Mouse (Mus musculus): ENCODE measurements at regions not wholly inside any gene's neighbourhood (a gene's known extent, or its start where the extent isn't known, plus 50 kb on each side); places are given as distances from the start of the nearest gene placed in this dataset.
"Not testable (repeated sequence)": the region's sequence is repeated elsewhere in the genome, so short reads cannot be mapped to it uniquely, and the experiment has no call there.

- not testable (repeated sequence) for H3K36me3 ChIP-seq (ENCODE audit: insufficient read depth, low read length); H3K9me3 ChIP-seq (ENCODE audit: low read length); H3K4me3 ChIP-seq (ENCODE audit: low read length); H3K27me3 ChIP-seq (ENCODE audit: insufficient read depth, low read length); H3K9ac ChIP-seq (replicated peaks; ENCODE audit: low read length); DNase-seq (ENCODE audit: low spot score); H3K4me2 ChIP-seq (ENCODE audit: low read depth, low read length); H3K27ac ChIP-seq; H3K4me1 ChIP-seq (ENCODE audit: insufficient read depth, low read length)
- WGBS: 49% methylated on average over 4 of the region's 5 CpGs
- ATAC-seq: peak; percentile 79
- TF ChIP-seq CTCF (IDR thresholded peaks at IDR 0.05; ENCODE audit: low read depth): peak; percentile 53
Measured at GRCm38 (mm10) chr12:117327086-117327485, 189.2 kb upstream of the Rapgef5 start.

- Histone ChIP-seq H3K9ac (replicated peaks; ENCODE audit: low read length) (no peak overlapping the region), H3K27me3 (ENCODE audit: insufficient read depth, low read length) (no peaks in the 10 kb centered on the region), H3K27ac (no peak overlapping the region), H3K36me3 (ENCODE audit: insufficient read depth, low read length) (no peaks in the 10 kb centered on the region), H3K4me1 (ENCODE audit: insufficient read depth, low read length) (no peaks in the 10 kb centered on the region), H3K4me3 (ENCODE audit: low read length) (no peak overlapping the region), H3K9me3 (ENCODE audit: low read length) (no peaks in the 10 kb centered on the region), H3K4me2 (ENCODE audit: low read depth, low read length) (no peak overlapping the region)
- DNase-seq (ENCODE audit: low spot score): no peak
- ATAC-seq: no peak
- TF ChIP-seq CTCF (IDR thresholded peaks at IDR 0.05; ENCODE audit: low read depth): peak; percentile 30
Measured at GRCm38 (mm10) chr12:117330418-117330817, 185.9 kb upstream of the Rapgef5 start.

GRCm38 (mm10) chr12:117336856-117337255 lies 179.4 kb upstream of the Rapgef5 start:
- Histone ChIP-seq H3K4me3 (ENCODE audit: low read length) (no peak overlapping the region), H3K9ac (replicated peaks; ENCODE audit: low read length) (no peak overlapping the region), H3K27ac (no peak overlapping the region), H3K4me2 (ENCODE audit: low read depth, low read length) (no peak overlapping the region), H3K4me1 (ENCODE audit: insufficient read depth, low read length) (no peaks in the 10 kb centered on the region), H3K9me3 (ENCODE audit: low read length) (no peaks in the 10 kb centered on the region), H3K36me3 (ENCODE audit: insufficient read depth, low read length) (no peaks in the 10 kb centered on the region), H3K27me3 (ENCODE audit: insufficient read depth, low read length) (no peaks in the 10 kb centered on the region)
- no peak for TF ChIP-seq CTCF (IDR thresholded peaks at IDR 0.05; ENCODE audit: low read depth)
- no peak for DNase-seq (ENCODE audit: low spot score)
- ATAC-seq: no peak
- 57% methylated on average over 4 of the region's 4 CpGs for WGBS

- H3K4me1 ChIP-seq (ENCODE audit: insufficient read depth, low read length): peaks cover 20% of the 10 kb centered on the region
- no peak overlapping the region for H3K9ac ChIP-seq (replicated peaks; ENCODE audit: low read length)
- 40% methylated on average over 6 of the region's 6 CpGs for WGBS
- H3K27ac ChIP-seq: no peak overlapping the region
- H3K9me3 ChIP-seq (ENCODE audit: low read length): no peaks in the 10 kb centered on the region
- no peaks in the 10 kb centered on the region for H3K27me3 ChIP-seq (ENCODE audit: insufficient read depth, low read length)
- no peaks in the 10 kb centered on the region for H3K36me3 ChIP-seq (ENCODE audit: insufficient read depth, low read length)
- no peak for TF ChIP-seq CTCF (IDR thresholded peaks at IDR 0.05; ENCODE audit: low read depth)
- DNase-seq (ENCODE audit: low spot score) (no peak), ATAC-seq (no peak)
- no peak overlapping the region for H3K4me2 ChIP-seq (ENCODE audit: low read depth, low read length)
- H3K4me3 ChIP-seq (ENCODE audit: low read length): no peak overlapping the region
Measured at GRCm38 (mm10) chr12:117342321-117342720, 174.0 kb upstream of the Rapgef5 start.

- Histone ChIP-seq H3K36me3 (ENCODE audit: insufficient read depth, low read length) (no peaks in the 10 kb centered on the region), H3K4me2 (ENCODE audit: low read depth, low read length) (no peak overlapping the region), H3K9me3 (ENCODE audit: low read length) (no peaks in the 10 kb centered on the region), H3K9ac (replicated peaks; ENCODE audit: low read length) (no peak overlapping the region), H3K27me3 (ENCODE audit: insufficient read depth, low read length) (no peaks in the 10 kb centered on the region), H3K27ac (no peak overlapping the region), H3K4me3 (ENCODE audit: low read length) (no peak overlapping the region), H3K4me1 (ENCODE audit: insufficient read depth, low read length) (peaks cover 20% of the 10 kb centered on the region)
- ATAC-seq (no peak), DNase-seq (ENCODE audit: low spot score) (no peak)
- TF ChIP-seq CTCF (IDR thresholded peaks at IDR 0.05; ENCODE audit: low read depth): no peak
- 79% methylated on average over 3 of the region's 3 CpGs for WGBS
Measured at GRCm38 (mm10) chr12:117343121-117343520, 173.2 kb upstream of the Rapgef5 start.

- not testable (repeated sequence) for ATAC-seq; H3K27me3 ChIP-seq (ENCODE audit: insufficient read depth, low read length); H3K4me3 ChIP-seq (ENCODE audit: low read length); H3K4me2 ChIP-seq (ENCODE audit: low read depth, low read length); H3K36me3 ChIP-seq (ENCODE audit: insufficient read depth, low read length); DNase-seq (ENCODE audit: low spot score); H3K9me3 ChIP-seq (ENCODE audit: low read length); H3K9ac ChIP-seq (replicated peaks; ENCODE audit: low read length); H3K27ac ChIP-seq
- WGBS: 55% methylated on average over 4 of the region's 5 CpGs
- peaks cover 20% of the 10 kb centered on the region for H3K4me1 ChIP-seq (ENCODE audit: insufficient read depth, low read length)
Measured at GRCm38 (mm10) chr12:117343605-117344004, 172.7 kb upstream of the Rapgef5 start.

GRCm38 (mm10) chr12:117344266-117345087 lies 171.8 kb upstream of the Rapgef5 start:
- no peak overlapping the region for H3K4me3 ChIP-seq (ENCODE audit: low read length)
- H3K9ac ChIP-seq (replicated peaks; ENCODE audit: low read length): 0 out of 2 replicates have a peak overlapping the region, but pooled peaks have one; percentile 33
- 25% methylated on average over 11 of the region's 11 CpGs for WGBS
- H3K4me1 ChIP-seq (ENCODE audit: insufficient read depth, low read length): peaks cover 20% of the 10 kb centered on the region
- no peaks in the 10 kb centered on the region for H3K9me3 ChIP-seq (ENCODE audit: low read length)
- ATAC-seq (peak; percentile 58), DNase-seq (ENCODE audit: low spot score) (peak; percentile 32)
- H3K27me3 ChIP-seq (ENCODE audit: insufficient read depth, low read length): no peaks in the 10 kb centered on the region
- H3K36me3 ChIP-seq (ENCODE audit: insufficient read depth, low read length): no peaks in the 10 kb centered on the region
- H3K4me2 ChIP-seq (ENCODE audit: low read depth, low read length): no peak overlapping the region
- TF ChIP-seq CTCF (IDR thresholded peaks at IDR 0.05; ENCODE audit: low read depth): no peak
- H3K27ac ChIP-seq: peak overlapping the region; percentile 82
